Mouse (Mus musculus): ENCODE data around the gene Pik3c2a. TPM values are rescaled to one million over a fixed set of nuclear protein-coding genes. Genes with fewer than 3 reads are reported as not detected.

Pik3c2a gene
- total RNA-seq, 2 experiments from 2014 or later, result 25.2 to 26.0 TPM

DNA sequence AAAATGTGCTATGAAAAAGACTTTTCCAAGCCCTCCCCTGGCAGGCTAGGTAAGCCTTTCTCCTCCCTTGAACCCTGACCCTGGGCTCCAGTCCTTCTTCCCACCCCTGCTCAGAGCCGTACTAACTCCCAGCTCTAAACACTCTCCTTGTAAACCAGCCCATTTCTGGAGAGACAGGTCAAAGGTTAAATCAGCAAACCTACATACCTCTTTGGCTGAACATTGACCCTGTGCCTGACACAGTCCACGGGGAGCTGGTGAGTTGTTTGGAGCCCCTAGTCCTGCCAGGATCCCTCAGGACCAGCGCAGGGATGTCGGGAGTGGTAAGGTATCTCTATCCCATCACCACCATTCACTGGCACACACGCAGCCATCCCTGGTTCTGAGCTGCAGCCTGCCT, 150.9 kb downstream of the Pik3c2a start:
- no peak for DNase-seq

DNA sequence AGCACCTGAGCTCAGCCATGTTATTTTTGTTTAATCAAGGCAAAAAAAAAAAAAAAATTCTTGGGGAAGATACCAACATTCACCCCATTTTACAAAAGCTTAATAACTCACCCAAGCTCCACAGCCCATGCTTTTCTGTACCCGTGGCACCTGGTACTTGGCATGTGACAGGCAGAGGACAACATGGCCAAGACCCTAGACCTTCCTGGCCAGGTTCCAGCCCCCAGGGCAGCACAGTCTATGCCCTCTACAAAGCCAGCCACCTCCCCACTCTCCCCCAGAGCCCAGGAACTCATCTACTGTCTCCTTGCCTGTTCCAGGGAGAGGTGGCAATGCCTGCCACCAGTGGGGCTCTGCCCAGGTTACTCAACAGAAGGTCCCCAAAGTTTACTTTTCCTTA, 152.7 kb downstream of the Pik3c2a start:
- DNase-seq, result no peak

DNA sequence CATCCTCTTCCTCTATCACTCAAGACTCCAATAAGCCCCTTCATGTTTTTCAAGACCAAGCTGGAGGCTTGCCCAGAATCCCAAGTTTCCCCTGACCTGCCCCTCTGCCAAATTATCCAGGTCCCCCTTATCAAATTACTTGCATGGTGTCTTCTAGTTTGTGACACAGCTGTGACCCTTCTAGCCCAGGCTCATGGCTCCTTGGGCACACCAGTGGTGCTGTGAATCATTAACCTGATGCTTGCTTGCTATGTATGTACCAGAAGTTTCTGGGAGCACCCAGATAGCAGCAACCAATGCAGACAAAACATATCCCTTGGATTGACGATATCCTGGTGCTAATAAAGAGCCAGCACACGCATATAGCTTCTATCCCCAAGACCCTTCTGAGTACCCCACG, 154.3 kb downstream of the Pik3c2a start:
- no peak for DNase-seq

DNA sequence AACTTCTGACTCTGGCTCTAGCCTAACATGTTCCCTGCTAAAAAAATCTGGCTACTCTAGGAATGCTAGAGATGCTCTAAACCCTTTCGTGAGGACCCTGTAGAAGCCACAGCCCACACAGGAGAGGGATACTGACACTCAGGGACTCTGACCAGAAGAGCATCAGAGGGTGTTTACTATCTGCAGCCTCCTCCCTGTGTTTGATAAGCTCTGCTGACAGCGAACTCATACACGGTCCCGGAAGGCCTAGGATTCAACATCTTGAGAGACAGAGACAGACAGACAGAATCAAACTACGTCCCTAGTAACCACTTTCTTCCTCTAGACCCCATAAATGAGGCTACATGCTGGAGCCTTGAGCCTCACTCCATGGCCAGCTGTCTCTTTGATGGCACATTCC, 155.3 kb downstream of the Pik3c2a start:
- DNase-seq, result no peak

Other genes starting within 250 kb of the Pik3c2a start
- 10 to 100 TPM; 19.5 to 24.9 TPM for gene Plekha7, start 135.1 kb downstream of the Pik3c2a start, total RNA-seq (2021)
- 100 to 1,000 TPM; 450 to 451 TPM for gene Rps13, start 109.3 kb downstream of the Pik3c2a start, total RNA-seq (2021)
- gene Nucb2, start 60.9 kb upstream of the Pik3c2a start, total RNA-seq (2021), result 10 to 100 TPM; 13.3 to 14.0 TPM